Mouse (Mus musculus): Measurements from ENCODE around the gene Gbp5. TPM values are rescaled to one million over a fixed set of nuclear protein-coding genes. Genes with fewer than 3 reads are reported as not detected.
"Not testable (repeated sequence)": the region's sequence is repeated elsewhere in the genome, so short reads cannot be mapped to it uniquely, and the experiment has no call there.

Gbp5 gene
- polyA plus RNA-seq, 1 experiment from 2014 or later = not detected

DNA sequence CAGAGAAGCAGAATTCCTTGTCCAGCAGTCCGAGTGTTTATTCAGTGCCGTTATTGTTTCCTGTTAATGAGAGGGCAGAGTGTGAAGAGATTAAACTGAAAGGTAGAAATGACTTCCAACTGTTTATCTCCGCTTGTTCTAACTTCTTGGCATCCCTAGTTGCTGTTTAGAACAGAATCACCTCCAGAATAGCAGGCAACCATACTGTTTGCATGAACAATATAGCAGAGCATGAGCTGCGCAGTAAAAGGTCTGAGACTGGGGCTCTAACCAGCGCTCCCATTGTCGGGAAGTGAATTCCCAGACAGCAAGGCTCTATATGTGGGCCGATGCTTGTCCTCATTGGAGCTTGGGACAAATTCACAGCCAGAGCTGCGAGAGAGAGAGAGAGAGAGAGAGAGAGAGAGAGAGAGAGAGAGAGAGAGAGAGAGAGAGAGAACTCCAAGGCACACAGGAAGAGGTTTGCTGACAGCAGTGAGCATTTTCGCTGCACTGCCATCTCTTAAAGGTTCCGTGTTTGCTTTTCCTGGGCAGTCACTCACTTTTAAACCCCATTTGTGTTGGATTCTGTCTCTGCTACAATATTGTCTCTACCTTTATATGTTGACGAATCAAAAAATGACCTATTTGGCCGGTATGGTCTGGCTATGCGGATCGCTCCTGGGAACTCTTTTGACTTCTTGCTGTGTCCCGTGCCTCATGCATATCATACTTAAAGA, 3.5 kb downstream of the Gbp5 start:
- no peaks in the 10 kb centered on the region for H3K9me3 ChIP-seq (replicated peaks)
- DNase-seq (ENCODE audit: low spot score) = no peak
- WGBS = 68% methylated on average over 15 of the region's 15 CpGs
- H3K36me3 ChIP-seq = no peaks in the 10 kb centered on the region
- no peak overlapping the region; the same call in 1 of the 2 replicates for H3K4me3 ChIP-seq
- H3K4me1 ChIP-seq = no peaks in the 10 kb centered on the region
- no peak overlapping the region for H3K27ac ChIP-seq (replicated peaks)
- no peaks in the 10 kb centered on the region for H3K27me3 ChIP-seq (ENCODE audit: low read depth, poor library complexity, severe bottlenecking)

DNA sequence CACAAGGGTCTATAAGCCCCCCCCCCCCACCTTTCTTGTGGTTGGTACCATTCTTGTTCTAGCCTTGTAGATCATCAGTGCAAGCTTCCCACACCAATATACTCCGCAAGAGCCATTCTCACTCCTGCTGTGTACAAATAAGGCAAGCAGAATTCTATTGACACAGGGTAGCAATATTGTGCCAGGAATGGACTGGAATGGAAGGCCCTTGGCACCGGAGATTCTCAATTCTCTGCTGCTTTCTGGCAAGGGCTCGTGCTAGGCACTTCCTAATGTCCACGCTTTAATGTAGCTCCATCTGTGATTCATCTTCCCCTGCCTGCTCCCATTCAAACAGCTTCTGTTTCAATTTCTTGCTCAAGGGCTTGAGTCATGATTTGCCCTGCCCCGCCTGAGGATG, 5.2 kb downstream of the Gbp5 start:
- Histone ChIP-seq H3K4me3 (no peak overlapping the region), H3K27me3 (ENCODE audit: low read depth, poor library complexity, severe bottlenecking) (no peaks in the 10 kb centered on the region), H3K4me1 (no peaks in the 10 kb centered on the region), H3K36me3 (no peaks in the 10 kb centered on the region), H3K27ac (replicated peaks) (no peak overlapping the region), H3K9me3 (replicated peaks) (no peaks in the 10 kb centered on the region)
- no peak for DNase-seq (ENCODE audit: low spot score)
- WGBS = 94% methylated on average over 5 of the region's 5 CpGs

DNA sequence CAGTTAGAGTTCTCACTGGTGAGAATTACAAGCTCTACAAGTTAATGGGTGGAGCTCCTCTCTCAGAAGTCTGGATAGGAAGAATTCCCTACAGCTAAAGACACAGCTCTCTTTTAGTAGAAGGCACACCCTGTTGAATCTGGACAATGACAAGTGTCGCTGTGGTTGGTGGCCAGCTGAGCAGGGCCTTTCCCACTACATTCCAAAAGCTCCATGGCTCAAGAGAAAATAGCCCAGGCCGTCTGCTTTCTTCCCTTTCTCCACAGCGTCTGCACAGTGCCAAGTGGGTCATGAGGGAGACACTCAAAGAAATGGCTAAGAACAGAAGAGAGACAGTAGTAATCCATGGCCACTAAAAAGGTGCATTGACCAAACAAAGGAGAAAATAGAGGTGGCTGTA, 34.3 kb downstream of the Gbp5 start:
- Histone ChIP-seq H3K36me3 (no peaks in the 10 kb centered on the region), H3K27ac (replicated peaks) (no peak overlapping the region), H3K27me3 (ENCODE audit: low read depth, poor library complexity, severe bottlenecking) (peaks cover 22% of the 10 kb centered on the region), H3K9me3 (replicated peaks) (no peaks in the 10 kb centered on the region), H3K4me1 (peaks cover 12% of the 10 kb centered on the region), H3K4me3 (no peak overlapping the region)
- no peak for DNase-seq (ENCODE audit: low spot score)
- WGBS = 45% methylated on average over 3 of the region's 3 CpGs

DNA sequence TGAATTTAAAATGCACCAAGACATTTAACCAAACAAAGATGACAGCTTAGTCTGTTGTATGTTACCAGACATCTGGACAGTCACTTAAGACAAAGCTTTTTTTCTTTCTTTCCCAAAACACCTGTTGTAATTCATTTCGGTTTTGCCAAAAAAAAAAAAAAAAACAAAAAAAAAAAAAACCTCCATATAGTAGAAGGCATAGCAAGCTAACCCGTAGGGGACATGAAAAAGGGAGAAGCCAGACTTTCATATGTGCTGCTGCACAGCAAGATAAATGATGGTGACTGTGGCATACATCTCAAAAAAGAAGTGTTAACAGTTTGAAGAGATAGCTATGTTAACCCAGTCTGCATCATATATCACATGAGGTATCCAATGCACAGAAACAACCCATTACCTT, 35.8 kb downstream of the Gbp5 start:
- Histone ChIP-seq H3K4me1 (peaks cover 12% of the 10 kb centered on the region), H3K27me3 (ENCODE audit: low read depth, poor library complexity, severe bottlenecking) (peaks cover 22% of the 10 kb centered on the region), H3K36me3 (no peaks in the 10 kb centered on the region), H3K4me3 (peak overlapping the region; percentile 67), H3K9me3 (replicated peaks) (no peaks in the 10 kb centered on the region), H3K27ac (replicated peaks) (no peak overlapping the region)
- WGBS = 77% methylated on average over 2 of the region's 2 CpGs
- no peak for DNase-seq (ENCODE audit: low spot score)

DNA sequence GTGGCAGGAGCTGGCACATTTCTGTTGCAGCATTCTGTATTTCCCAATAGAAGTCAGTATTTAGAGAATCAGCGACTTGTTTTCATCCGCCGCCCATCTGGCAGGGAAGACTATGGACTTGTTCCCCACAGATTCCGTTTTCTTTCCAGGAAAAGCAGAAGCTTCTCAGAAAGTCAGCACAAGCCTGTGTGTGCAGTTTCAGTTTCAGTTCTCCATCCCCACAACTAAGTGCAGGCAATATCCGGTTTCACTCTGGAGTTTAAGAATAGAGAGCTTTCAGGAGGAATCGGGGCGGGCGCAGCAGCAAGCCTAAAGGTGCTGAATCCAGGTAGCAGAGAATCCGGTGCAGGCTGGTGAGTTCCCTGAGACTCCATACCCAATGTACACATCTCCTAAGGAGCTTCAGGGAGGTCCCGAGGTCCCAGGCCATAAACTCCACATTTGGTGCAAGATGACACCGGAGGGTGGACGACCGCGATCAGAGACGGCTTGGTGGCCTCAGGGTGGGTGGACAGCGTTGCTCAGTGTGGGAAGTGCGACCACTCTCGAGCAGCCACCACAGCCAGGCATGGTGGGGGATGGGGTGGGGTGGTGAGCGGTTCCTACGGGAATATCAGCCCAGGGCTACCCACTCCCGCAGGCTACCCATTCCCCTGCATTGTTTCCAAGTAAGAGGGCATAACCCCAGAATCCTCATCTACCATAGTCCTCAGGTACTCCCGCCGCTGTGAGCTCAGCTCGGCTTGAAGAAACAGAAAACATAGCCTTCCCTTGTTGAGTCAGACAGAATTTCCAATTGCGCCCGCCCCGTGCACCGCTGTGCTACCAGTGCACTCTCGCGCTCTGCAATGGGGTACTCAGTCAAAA, 36.5 kb downstream of the Gbp5 start, which contains the start of gene Gbp7:
Gbp7 (plus strand) TSS at position 256 of the 867 bp plus-strand sequence.
- H3K9me3 ChIP-seq (replicated peaks) = no peaks in the 10 kb centered on the region
- peak within 1 kb of the TSS; percentile 67 for H3K4me3 ChIP-seq
- peak; percentile 46 for DNase-seq (ENCODE audit: low spot score)
- peak within 1 kb of the TSS; percentile 64 for H3K27ac ChIP-seq (replicated peaks)
- 4% methylated on average over 30 of the region's 30 CpGs for WGBS
- peaks cover 22% of the 10 kb centered on the region for H3K27me3 ChIP-seq (ENCODE audit: low read depth, poor library complexity, severe bottlenecking)
- peaks cover 12% of the 10 kb centered on the region for H3K4me1 ChIP-seq
- H3K36me3 ChIP-seq = no peaks in the 10 kb centered on the region

DNA sequence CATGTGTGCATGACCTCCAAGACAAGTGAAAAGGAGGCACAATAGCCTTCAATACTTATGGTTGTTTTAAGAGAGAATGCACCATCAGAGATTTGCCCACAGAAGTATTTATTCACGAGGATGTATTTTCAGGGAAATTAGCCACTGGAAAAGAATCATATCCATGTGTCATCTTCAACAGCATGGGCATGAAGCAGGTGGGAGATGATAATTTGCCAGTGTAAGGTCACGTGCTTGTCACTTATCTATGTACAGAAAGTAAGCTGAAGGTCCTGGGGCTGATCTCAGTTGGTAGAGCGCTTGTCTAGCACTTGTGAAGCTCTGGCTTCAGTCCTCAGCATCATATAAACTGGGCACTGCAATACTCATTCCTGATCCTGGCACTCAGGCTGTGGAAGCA, 37.8 kb downstream of the Gbp5 start:
- H3K27me3 ChIP-seq (ENCODE audit: low read depth, poor library complexity, severe bottlenecking) = peaks cover 22% of the 10 kb centered on the region
- H3K27ac ChIP-seq (replicated peaks) = no peak overlapping the region
- no peak overlapping the region for H3K4me3 ChIP-seq
- 89% methylated on average over 3 of the region's 3 CpGs for WGBS
- peaks cover 12% of the 10 kb centered on the region for H3K4me1 ChIP-seq
- no peaks in the 10 kb centered on the region for H3K9me3 ChIP-seq (replicated peaks)
- H3K36me3 ChIP-seq = no peaks in the 10 kb centered on the region
- no peak for DNase-seq (ENCODE audit: low spot score)

DNA sequence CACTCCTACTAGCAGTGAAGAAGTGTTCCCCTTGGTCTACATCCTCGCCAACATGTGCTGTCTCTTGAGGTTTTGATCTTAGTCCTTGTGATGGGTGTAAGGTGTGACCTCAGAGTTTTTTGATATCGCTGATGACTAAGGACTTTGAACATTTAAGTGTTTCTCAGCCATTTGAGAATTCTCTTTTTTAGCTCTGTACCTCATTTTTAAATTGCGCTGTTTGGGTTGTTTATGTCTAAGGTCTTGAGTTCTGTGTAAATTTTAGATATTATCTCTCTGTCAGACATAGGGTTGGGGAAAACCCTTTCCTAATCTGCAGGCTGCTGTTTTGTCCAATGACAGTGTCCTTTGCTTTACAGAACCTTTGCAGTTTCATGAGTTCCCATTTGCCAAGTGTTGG, 39.4 kb downstream of the Gbp5 start:
- Histone ChIP-seq H3K36me3 (no peaks in the 10 kb centered on the region), H3K4me3 (no peak overlapping the region), H3K27me3 (ENCODE audit: low read depth, poor library complexity, severe bottlenecking) (peaks cover 20% of the 10 kb centered on the region), H3K9me3 (replicated peaks) (no peaks in the 10 kb centered on the region), H3K4me1 (peaks cover 12% of the 10 kb centered on the region), H3K27ac (replicated peaks) (no peak overlapping the region)
- WGBS = 94% methylated on average over 3 of the region's 3 CpGs
- no peak for DNase-seq (ENCODE audit: low spot score)

DNA sequence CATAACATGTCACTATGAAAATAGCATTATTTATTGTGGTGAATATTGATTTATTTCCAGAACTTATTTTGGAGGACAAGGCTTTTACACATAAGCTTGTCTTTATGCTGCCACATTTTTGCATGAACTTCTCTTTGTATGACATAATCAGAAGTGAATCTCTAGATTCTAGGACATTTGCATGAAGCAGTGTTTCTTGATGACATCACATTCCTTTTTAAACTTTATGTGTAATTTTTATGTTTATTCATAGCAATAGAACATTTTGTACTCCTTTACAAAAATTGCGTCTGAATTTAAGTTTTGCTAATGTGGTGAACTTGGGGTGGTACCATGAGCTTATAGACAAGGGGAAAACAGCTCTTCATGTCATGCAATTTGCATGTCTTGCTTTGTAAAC, 41.9 kb downstream of the Gbp5 start:
- 72% methylated on average over 1 of the region's 1 CpGs for WGBS
- Histone ChIP-seq H3K4me3 (no peak overlapping the region), H3K27ac (replicated peaks) (no peak overlapping the region), H3K36me3 (no peaks in the 10 kb centered on the region), H3K9me3 (replicated peaks) (no peaks in the 10 kb centered on the region), H3K27me3 (ENCODE audit: low read depth, poor library complexity, severe bottlenecking) (peaks cover 14% of the 10 kb centered on the region), H3K4me1 (peaks cover 3% of the 10 kb centered on the region; the same call in 1 of the 2 replicates)
- DNase-seq (ENCODE audit: low spot score) = no peak

DNA sequence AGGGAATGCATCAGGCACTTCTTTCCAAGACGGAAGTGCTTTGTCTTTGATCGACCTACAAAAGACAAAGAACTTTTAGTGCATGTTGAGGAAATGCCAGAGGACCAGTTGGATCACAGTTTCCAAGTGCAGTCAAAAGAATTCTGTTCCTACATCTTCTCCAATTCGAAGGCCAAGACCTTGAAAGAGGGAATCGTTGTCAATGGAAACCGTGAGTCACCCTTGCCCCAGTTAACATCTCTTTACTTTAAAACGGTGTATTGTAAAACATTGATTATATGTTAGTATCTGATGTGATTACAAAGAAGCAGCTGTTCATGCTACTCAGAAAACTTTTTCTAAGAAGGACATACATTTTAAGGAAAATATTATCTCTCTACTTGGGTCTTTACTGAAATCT, 47.6 kb downstream of the Gbp5 start:
- 83% methylated on average over 6 of the region's 6 CpGs for WGBS
- H3K27me3 ChIP-seq (ENCODE audit: low read depth, poor library complexity, severe bottlenecking) = no peaks in the 10 kb centered on the region

DNA sequence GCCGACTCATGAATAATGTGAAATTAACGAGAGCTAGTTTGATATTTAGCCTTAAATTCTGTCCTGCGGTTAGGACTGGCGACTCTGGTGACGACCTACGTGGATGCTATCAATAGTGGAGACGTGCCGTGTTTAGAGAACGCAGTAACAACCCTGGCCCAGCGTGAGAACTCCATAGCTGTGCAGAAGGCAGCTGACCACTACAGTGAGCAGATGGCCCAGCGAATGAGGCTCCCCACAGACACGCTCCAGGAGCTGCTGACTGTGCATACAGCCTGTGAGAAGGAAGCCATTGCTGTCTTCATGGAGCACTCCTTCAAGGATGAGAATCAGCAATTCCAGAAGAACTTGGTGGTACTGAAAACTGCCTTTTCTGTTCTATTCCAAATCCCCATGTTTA, 49.0 kb downstream of the Gbp5 start:
- H3K36me3 ChIP-seq; H3K27ac ChIP-seq (replicated peaks); DNase-seq (ENCODE audit: low spot score); H3K4me3 ChIP-seq; H3K27me3 ChIP-seq (ENCODE audit: low read depth, poor library complexity, severe bottlenecking); H3K9me3 ChIP-seq (replicated peaks); H3K4me1 ChIP-seq: not testable (repeated sequence)
- WGBS = 89% methylated on average over 12 of the region's 12 CpGs

More for the DNA sequence above, 47.6 kb downstream of the Gbp5 start:
- DNase-seq (ENCODE audit: low spot score) = no peak
- no peaks in the 10 kb centered on the region for H3K4me1 ChIP-seq
- H3K27ac ChIP-seq (replicated peaks) = no peak overlapping the region
- no peaks in the 10 kb centered on the region for H3K36me3 ChIP-seq
- H3K9me3 ChIP-seq (replicated peaks) = no peaks in the 10 kb centered on the region
- H3K4me3 ChIP-seq = no peak overlapping the region

DNA sequence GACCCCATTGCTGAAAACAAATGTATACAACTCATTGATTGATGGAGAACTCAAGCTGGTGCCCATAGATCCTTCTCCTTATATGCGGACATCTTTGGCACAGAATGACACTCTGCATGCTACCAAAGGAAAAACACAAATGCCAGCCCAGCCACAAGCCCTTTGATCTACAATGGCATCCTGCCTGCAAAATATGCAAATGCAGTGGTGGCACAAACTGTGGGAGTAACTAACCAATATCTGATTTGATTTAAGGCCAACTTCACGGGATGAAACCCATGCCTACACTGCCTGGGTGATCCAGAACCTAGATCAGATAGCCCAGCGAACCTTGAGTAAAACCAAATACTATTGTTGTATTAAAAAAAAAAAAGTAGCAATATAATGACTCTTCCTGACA, 52.9 kb downstream of the Gbp5 start:
- H3K27me3 ChIP-seq (ENCODE audit: low read depth, poor library complexity, severe bottlenecking) = no peaks in the 10 kb centered on the region
- no peak overlapping the region for H3K27ac ChIP-seq (replicated peaks)
- H3K36me3 ChIP-seq = no peaks in the 10 kb centered on the region
- no peak overlapping the region for H3K4me3 ChIP-seq
- 84% methylated on average over 3 of the region's 3 CpGs for WGBS
- DNase-seq (ENCODE audit: low spot score) = no peak
- no peaks in the 10 kb centered on the region for H3K4me1 ChIP-seq
- no peaks in the 10 kb centered on the region for H3K9me3 ChIP-seq (replicated peaks)

DNA sequence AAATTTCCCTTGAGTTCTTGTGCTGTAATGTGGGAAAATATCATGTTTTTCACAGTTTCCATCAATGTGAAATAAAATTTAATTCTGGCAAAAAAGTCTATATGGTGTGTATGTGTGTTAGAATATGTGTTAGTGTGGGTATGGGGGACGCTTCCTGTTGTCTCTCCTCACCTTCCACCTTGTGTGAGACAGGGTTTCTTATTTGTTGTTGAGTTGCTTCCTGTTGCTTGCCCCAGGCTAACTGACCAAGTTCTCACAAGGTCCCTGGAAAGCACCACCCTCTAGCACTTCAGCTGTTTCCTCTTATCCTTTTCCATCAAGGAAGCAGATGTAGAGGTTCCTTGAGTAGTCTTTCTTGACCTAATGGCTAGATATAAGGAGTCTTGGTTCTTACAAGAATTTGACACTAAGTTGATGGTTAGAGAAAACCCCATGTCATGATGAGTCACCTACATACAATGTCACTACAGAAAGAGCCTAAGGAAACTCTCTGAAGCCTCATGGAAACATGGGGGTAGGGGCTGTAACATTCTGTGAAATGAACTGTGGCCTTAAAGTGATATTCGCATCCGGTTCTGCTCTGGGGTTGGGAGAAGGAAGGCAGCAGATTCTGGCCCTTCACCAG, 56.4 kb downstream of the Gbp5 start:
- H3K4me3 ChIP-seq = no peak overlapping the region
- DNase-seq (ENCODE audit: low spot score) = no peak
- no peaks in the 10 kb centered on the region for H3K27me3 ChIP-seq (ENCODE audit: low read depth, poor library complexity, severe bottlenecking)
- 87% methylated on average over 3 of the region's 3 CpGs for WGBS
- H3K4me1 ChIP-seq = no peaks in the 10 kb centered on the region
- H3K9me3 ChIP-seq (replicated peaks) = no peaks in the 10 kb centered on the region
- H3K36me3 ChIP-seq = no peaks in the 10 kb centered on the region
- no peak overlapping the region for H3K27ac ChIP-seq (replicated peaks)

DNA sequence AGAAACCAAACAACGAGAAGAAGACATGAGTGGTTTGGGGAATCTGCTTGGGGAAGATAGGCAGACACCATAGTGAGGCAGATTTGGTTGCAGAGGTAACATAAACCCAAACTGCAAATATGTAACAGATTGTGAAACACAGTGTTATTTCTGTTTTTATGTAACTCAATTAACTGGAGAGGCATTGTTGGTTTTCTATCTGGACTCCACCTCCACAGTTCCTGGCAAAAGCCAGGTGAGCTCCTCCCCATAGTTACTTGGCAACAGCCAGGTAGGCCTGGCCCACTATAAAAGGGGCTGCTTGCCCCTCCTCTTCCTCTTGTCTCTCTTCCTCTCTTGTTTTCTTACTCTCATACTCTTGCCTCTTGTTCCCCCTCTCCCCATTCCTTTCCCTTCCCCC, 60.8 kb downstream of the Gbp5 start:
- DNase-seq (ENCODE audit: low spot score) = no peak
- Histone ChIP-seq H3K27ac (replicated peaks) (no peak overlapping the region), H3K4me1 (0 out of 2 replicates have a peak, but pooled peaks cover under 1% of the 10 kb centered on the region), H3K4me3 (no peak overlapping the region), H3K27me3 (ENCODE audit: low read depth, poor library complexity, severe bottlenecking) (no peaks in the 10 kb centered on the region), H3K36me3 (no peaks in the 10 kb centered on the region), H3K9me3 (replicated peaks) (no peaks in the 10 kb centered on the region)
- 93% methylated on average over 1 of the region's 1 CpGs for WGBS
